Mouse (Mus musculus) frontal cortex, postnatal 14 days (tissue): ENCODE results near the gene Cx3cl1.

Experiments
- DNase-seq, 2 experiments: peaks; one replicate each; pipeline ENCODE4 v3.0.0; 2022; ENCODE audit warnings: low spot score in 2 of 2

The Cx3cl1 gene

GRCm38 (mm10) chr8:94771941-94772670, at the start of gene Cx3cl1:
TSS of gene Cx3cl1 (plus strand) at chr8:94772009.
- DNase-seq = peak; percentile 83 to 86

GRCm38 (mm10) chr8:94725998-94726397, 45.8 kb upstream of the Cx3cl1 start:
- no peak for DNase-seq

GRCm38 (mm10) chr8:94729301-94729700, 42.5 kb upstream of the Cx3cl1 start:
- DNase-seq = no peak

GRCm38 (mm10) chr8:94733821-94734465, 37.9 kb upstream of the Cx3cl1 start:
- no peak for DNase-seq

- no peak for DNase-seq
Measured at GRCm38 (mm10) chr8:94734735-94735350, 37.0 kb upstream of the Cx3cl1 start.

GRCm38 (mm10) chr8:94735426-94736094, 36.2 kb upstream of the Cx3cl1 start:
- DNase-seq = no peak

- DNase-seq = no peak
Measured at GRCm38 (mm10) chr8:94739829-94740228, 32.0 kb upstream of the Cx3cl1 start.

- DNase-seq = no peak
Measured at GRCm38 (mm10) chr8:94740591-94740990, 31.2 kb upstream of the Cx3cl1 start.

- no peak for DNase-seq
Measured at GRCm38 (mm10) chr8:94741726-94742125, 30.1 kb upstream of the Cx3cl1 start.

GRCm38 (mm10) chr8:94744484-94744883, 27.3 kb upstream of the Cx3cl1 start:
- no peak for DNase-seq

- DNase-seq = no peak
Measured at GRCm38 (mm10) chr8:94744972-94745371, 26.8 kb upstream of the Cx3cl1 start.

- DNase-seq = no peak
Measured at GRCm38 (mm10) chr8:94745476-94746184, 26.2 kb upstream of the Cx3cl1 start, which contains the start of gene Ccl22. TSS of gene Ccl22 (plus strand) at chr8:94745590.

GRCm38 (mm10) chr8:94746832-94747231, 25.0 kb upstream of the Cx3cl1 start:
- no peak for DNase-seq

- DNase-seq = no peak
Measured at GRCm38 (mm10) chr8:94748363-94748762, 23.4 kb upstream of the Cx3cl1 start.

GRCm38 (mm10) chr8:94749942-94750341, 21.9 kb upstream of the Cx3cl1 start:
- no peak for DNase-seq

GRCm38 (mm10) chr8:94751023-94751849, 20.6 kb upstream of the Cx3cl1 start:
- no peak for DNase-seq

- DNase-seq = no peak
Measured at GRCm38 (mm10) chr8:94754006-94754405, 17.8 kb upstream of the Cx3cl1 start.

GRCm38 (mm10) chr8:94754486-94754885, 17.3 kb upstream of the Cx3cl1 start:
- no peak for DNase-seq

GRCm38 (mm10) chr8:94767035-94767434, 4.8 kb upstream of the Cx3cl1 start:
- no peak for DNase-seq

GRCm38 (mm10) chr8:94770945-94771344, 864 bp upstream of the Cx3cl1 start:
- no peak for DNase-seq

- DNase-seq = no peak
Measured at GRCm38 (mm10) chr8:94773048-94773447, 1.2 kb downstream of the Cx3cl1 start.
